Mouse (Mus musculus) forebrain, embryonic 11.5 days (tissue): Measurements from ENCODE around the gene Cdcp2. TPM values are rescaled to one million over a fixed set of nuclear protein-coding genes. Genes with fewer than 3 reads are reported as not detected.

Experiments used
- ATAC-seq: fragments of 200-750 bp; cut with Nextera tagmentation; replicated peaks from 2 replicates; pipeline ENCODE4 v1.8.0; 2017; ENCODE audit warnings: moderate TSS enrichment; ENCODE audit not compliant: low FRiP score
- DNase-seq: peaks from one replicate; pipeline ENCODE4 v3.0.0-alpha.2; 2017; ENCODE audit warnings: low spot score
- H3K27ac ChIP-seq: fragments of 300-500 bp; sonication (generic); 2 replicates; pipeline ENCODE4 v1.5.1; 2014; ENCODE audit warnings: low read depth, low read length
- H3K27me3 ChIP-seq: fragments of 300-500 bp; sonication (generic); 2 replicates; pipeline ENCODE4 v1.6.1; 2014; ENCODE audit warnings: mild to moderate bottlenecking, low read length, mixed read lengths; ENCODE audit not compliant: control insufficient read depth, insufficient read depth
- H3K36me3 ChIP-seq: fragments of 300-500 bp; sonication (generic); 2 replicates; pipeline ENCODE4 v1.6.1; 2014; ENCODE audit warnings: mild to moderate bottlenecking, low read length, moderate library complexity, mixed read lengths; ENCODE audit not compliant: control insufficient read depth, insufficient read depth
- H3K4me1 ChIP-seq: fragments of 300-500 bp; sonication (generic); replicated peaks from 2 replicates; pipeline ENCODE4 v1.6.1; 2014; ENCODE audit warnings: low read length, mixed read lengths; ENCODE audit not compliant: control insufficient read depth, insufficient read depth
- H3K4me2 ChIP-seq: fragments of 300-500 bp; sonication (generic); 2 replicates; pipeline ENCODE4 v1.6.1; 2014; ENCODE audit warnings: low read depth, mild to moderate bottlenecking, low read length, moderate library complexity, mixed read lengths; ENCODE audit not compliant: severe bottlenecking
- H3K4me3 ChIP-seq: fragments of 300-500 bp; sonication (generic); 2 replicates; pipeline ENCODE4 v1.5.1; 2014; ENCODE audit warnings: low read depth, low read length
- H3K9ac ChIP-seq: fragments of 300-500 bp; sonication (generic); 2 replicates; pipeline ENCODE4 v1.6.1; 2014; ENCODE audit warnings: low read length
- H3K9me3 ChIP-seq: fragments of 300-500 bp; sonication (generic); 2 replicates; pipeline ENCODE4 v1.6.1; 2016; ENCODE audit warnings: low read length, mixed read lengths; ENCODE audit not compliant: control insufficient read depth
- WGBS: fragments of 180-500 bp; shearing (Covaris S2); extraction: QIAGEN DNeasy Blood & Tissue Kit; methylation state at CpG from one replicate; pipeline ENCODE4 v1.1.7; 2014; 5-methylcytosine and 5-hydroxymethylcytosine counted together
- polyA plus RNA-seq: library from polyadenylated mRNA; unstranded; fragments of >200 nt; fragmentation: Nextera tagmentation; extraction: Ambion mirVana; gene quantifications from 2 replicates; pipeline ENCODE4 v1.2.1, GENCODE M21; 2014

The Cdcp2 gene
- polyA plus RNA-seq, 1 experiment from 2014 or later, result 0.17 TPM

DNA sequence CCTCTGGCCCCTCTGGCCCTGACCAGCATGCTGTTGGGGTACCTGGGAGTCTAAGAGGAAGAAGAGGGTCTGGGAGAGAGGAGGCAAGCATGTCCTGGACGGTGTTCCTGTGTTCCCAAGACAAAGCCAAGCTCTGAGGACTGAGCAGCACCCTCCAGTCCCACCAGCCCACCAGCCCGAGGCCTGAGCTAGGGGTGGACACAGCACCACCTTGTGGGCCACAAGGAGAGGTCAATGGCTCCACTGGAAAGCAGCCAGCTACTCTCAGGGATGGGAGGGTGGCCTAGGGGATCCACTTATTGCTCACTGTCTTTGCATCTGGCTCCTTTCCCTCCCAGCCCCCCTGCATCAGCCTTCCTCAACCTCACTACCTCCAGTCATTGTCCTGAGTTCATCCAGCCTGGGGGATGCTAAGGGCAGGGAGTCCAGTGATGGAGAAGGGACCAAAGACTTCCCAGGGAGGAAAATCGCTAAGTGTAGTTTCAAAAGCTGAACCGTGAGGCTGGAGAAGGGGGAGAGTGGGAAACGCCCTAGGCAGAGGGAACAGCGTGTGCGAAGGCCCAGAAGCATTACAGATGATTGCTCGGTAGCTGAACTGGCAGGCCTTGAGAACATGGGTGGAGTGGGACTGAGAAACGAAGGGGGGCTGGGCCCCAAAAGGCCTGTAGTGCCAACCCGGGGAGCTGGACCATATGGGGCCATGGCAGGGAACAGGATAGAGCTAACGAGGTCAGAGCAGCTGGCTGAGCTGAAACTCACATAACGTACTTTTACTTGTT lies 24.7 kb downstream of the Cdcp2 start:
- 46% methylated on average over 12 of the region's 12 CpGs for WGBS
- Histone ChIP-seq H3K4me1 (peaks cover 2% of the 10 kb centered on the region; the same call in 1 of the 2 replicates), H3K27ac (no peak overlapping the region), H3K4me2 (no peak overlapping the region), H3K9ac (no peak overlapping the region), H3K27me3 (no peaks in the 10 kb centered on the region), H3K4me3 (no peak overlapping the region), H3K9me3 (no peaks in the 10 kb centered on the region), H3K36me3 (no peaks in the 10 kb centered on the region)
- peak; percentile 81 for DNase-seq
- ATAC-seq, result peak; percentile 82

DNA sequence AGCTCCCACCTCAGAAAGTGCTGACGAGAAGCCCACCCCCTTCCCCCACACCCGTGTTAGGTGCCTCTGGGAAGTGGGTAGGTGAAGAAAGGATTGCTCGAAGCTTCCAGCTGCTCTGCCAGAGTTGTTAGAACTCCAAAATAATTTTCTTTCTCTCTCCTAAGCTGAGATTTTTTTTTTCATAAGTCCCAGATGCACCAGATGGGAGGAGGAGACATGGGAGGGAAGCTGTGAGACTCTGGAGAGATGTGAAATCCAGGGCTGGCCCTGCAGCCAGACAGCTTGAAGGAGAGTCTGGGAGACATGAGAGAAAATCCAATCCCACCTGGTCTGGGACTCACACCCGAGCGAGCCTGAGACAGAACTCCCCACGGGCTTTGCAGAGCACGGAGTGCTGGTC lies 27.7 kb downstream of the Cdcp2 start:
- WGBS, result 74% methylated on average over 7 of the region's 7 CpGs
- DNase-seq, result no peak
- no peak for ATAC-seq
- H3K4me1 ChIP-seq, result peaks cover 11% of the 10 kb centered on the region; the same call in 1 of the 2 replicates
- no peak overlapping the region for H3K4me2 ChIP-seq
- no peak overlapping the region for H3K27ac ChIP-seq
- H3K27me3 ChIP-seq, result no peaks in the 10 kb centered on the region
- no peak overlapping the region for H3K4me3 ChIP-seq
- H3K36me3 ChIP-seq, result no peaks in the 10 kb centered on the region
- H3K9ac ChIP-seq, result no peak overlapping the region
- H3K9me3 ChIP-seq, result no peaks in the 10 kb centered on the region

DNA sequence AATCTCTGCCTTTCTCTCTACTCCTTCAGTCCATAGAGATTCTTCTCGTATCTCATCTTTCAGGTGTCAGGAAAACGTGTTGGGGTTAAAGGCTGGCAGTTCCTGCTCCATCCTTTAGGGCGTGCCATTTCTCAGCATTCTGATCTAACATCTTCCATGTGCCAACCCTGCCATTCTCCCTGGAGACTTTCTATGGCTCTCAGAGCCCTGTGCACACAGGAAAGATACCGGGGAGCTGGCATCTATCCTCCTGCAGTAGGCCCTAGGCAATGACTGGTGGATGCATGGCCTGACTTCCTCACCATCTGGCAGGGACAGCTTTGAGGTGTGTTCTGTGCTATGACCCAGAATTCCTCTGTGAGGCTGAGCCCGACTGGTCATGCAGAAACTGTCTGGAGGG lies 28.4 kb downstream of the Cdcp2 start:
- Histone ChIP-seq H3K4me1 (peaks cover 11% of the 10 kb centered on the region; the same call in 1 of the 2 replicates), H3K9ac (no peak overlapping the region), H3K9me3 (no peaks in the 10 kb centered on the region), H3K4me2 (no peak overlapping the region), H3K4me3 (no peak overlapping the region), H3K27ac (no peak overlapping the region), H3K36me3 (no peaks in the 10 kb centered on the region), H3K27me3 (no peaks in the 10 kb centered on the region)
- DNase-seq, result no peak
- ATAC-seq, result no peak
- WGBS, result 66% methylated on average over 5 of the region's 5 CpGs

DNA sequence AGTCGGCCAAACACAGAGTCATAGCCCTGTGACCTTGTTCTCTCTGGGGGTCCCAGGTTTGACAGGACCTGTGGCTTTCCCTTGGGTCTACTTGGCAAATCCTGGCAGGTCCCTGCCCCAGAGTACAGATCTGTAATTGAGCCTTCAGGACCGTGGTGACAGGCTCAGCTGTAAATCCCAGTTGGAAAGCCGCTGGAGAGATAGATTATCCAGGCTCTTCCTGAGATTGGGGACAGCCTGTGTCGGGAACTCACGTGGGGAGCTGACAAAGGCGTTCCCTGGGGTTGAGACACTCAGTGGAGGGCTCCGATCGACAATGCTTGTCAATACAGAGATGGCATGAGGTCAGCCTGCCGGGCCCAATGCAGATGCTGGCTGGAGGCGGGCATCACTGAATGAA lies 29.7 kb downstream of the Cdcp2 start:
- Histone ChIP-seq H3K9ac (no peak overlapping the region), H3K36me3 (no peaks in the 10 kb centered on the region), H3K9me3 (no peaks in the 10 kb centered on the region), H3K4me2 (no peak overlapping the region), H3K4me1 (peaks cover 14% of the 10 kb centered on the region), H3K27me3 (no peaks in the 10 kb centered on the region), H3K4me3 (no peak overlapping the region), H3K27ac (0 out of 2 replicates have a peak overlapping the region, but pooled peaks have one; percentile 39)
- WGBS, result 56% methylated on average over 10 of the region's 10 CpGs
- ATAC-seq (no peak), DNase-seq (no peak)

DNA sequence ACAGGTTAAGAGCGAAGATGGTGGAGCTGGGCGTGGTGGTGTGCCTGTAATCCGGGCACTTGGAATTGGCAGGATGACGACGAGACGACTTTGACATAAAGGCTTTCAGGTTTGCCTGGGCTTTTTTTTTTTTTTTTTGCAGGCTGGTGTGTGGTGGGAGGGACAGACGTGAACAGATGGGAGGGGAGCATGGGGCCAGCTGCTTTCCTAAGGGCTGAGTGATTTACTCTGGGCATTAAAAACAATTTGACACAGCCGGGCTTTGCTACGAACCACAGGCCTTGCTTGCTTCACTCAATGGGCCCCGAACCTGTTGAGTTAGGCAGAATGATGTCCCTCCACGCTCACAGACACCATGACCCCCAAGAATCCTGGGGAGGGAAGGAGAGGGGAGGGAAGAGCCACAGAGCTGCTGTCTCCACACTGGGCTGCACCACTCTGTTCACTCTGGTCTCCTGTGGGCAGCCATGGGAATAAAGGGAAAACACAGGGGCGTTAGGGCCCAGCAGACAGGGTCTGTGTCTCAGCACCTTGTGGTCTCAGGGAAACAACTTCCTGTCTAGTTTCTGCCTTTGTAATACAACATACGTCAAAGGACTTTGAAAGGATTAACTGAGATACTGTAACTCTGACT lies 30.3 kb downstream of the Cdcp2 start:
- no peak overlapping the region; the same call in 1 of the 2 replicates for H3K9ac ChIP-seq
- no peaks in the 10 kb centered on the region for H3K36me3 ChIP-seq
- no peaks in the 10 kb centered on the region for H3K27me3 ChIP-seq
- H3K27ac ChIP-seq, result peak overlapping the region; percentile 60; the same call in 1 of the 2 replicates
- no peaks in the 10 kb centered on the region for H3K9me3 ChIP-seq
- H3K4me1 ChIP-seq, result peaks cover 14% of the 10 kb centered on the region
- WGBS, result 50% methylated on average over 13 of the region's 13 CpGs
- H3K4me3 ChIP-seq, result no peak overlapping the region
- no peak overlapping the region for H3K4me2 ChIP-seq
- no peak for DNase-seq
- peak; percentile 16; the same call in 1 of the 2 replicates for ATAC-seq

DNA sequence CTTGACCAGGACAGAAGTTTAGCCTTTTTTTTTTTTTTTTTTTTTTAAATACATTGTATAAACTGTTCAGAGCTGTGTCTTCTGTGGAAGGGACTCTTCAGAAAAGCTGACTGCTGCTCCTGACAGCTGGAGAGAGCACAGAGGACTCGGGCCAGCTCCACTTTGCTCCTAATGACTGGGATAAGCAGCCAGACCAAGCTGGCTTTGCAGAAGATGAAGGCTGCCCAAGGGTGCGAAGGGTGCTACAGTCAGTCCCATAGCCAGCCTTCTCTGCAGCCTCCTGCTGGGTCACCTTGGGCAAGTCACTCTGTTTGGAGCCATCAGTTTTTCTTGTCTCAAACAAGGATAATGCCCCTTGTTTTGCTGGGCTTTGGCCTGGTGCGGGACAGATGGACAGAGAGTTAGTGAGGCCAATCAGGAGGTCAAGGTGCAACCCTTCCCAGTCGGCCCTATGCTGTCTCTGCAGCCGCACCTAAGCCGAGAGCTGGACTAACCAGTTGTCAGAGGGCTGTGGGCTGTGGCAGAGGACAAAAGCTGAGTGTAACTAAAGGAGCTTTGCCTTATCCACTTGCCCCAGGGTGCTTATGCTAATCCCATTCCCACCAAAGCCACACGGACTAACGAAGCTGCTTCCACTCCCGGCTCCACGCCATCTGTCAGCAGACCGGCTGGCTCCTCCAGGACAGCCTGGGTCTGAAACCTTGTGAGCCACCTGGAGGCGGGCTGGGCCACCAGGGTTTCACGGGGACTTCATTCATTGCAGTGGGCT lies 31.4 kb downstream of the Cdcp2 start:
- Histone ChIP-seq H3K4me2 (no peak overlapping the region), H3K4me1 (peaks cover 14% of the 10 kb centered on the region), H3K9ac (peak overlapping the region; percentile 0), H3K36me3 (no peaks in the 10 kb centered on the region), H3K27ac (peak overlapping the region; percentile 68; the same call in 1 of the 2 replicates), H3K4me3 (no peak overlapping the region), H3K27me3 (no peaks in the 10 kb centered on the region), H3K9me3 (no peaks in the 10 kb centered on the region)
- WGBS, result 14% methylated on average over 13 of the region's 13 CpGs
- DNase-seq (peak; percentile 70), ATAC-seq (peak; percentile 76)

DNA sequence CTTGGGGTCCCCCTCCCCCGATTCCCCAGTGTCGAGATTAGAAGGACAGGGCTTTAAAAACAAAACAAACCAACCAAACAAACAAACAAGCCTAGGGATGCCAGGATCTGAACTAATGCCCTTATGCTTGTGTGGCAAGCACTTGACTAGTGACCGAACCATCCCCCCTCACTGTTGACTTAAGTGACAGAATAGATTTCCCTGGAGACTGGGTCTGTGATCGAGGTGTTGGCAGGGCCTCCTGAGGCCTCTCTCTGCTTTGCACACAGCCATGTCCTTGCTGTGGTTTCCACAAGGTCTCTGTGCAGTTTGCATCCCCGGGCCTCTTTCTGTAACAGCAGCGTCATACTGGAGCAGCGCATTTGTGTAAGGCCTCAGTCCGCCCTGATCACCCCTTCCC lies 32.7 kb downstream of the Cdcp2 start:
- no peaks in the 10 kb centered on the region for H3K36me3 ChIP-seq
- no peak overlapping the region for H3K4me2 ChIP-seq
- H3K4me3 ChIP-seq, result no peak overlapping the region
- ATAC-seq (no peak), DNase-seq (no peak)
- H3K27me3 ChIP-seq, result no peaks in the 10 kb centered on the region
- H3K9me3 ChIP-seq, result no peaks in the 10 kb centered on the region
- 80% methylated on average over 8 of the region's 8 CpGs for WGBS
- no peak overlapping the region for H3K9ac ChIP-seq
- peaks cover 14% of the 10 kb centered on the region for H3K4me1 ChIP-seq
- H3K27ac ChIP-seq, result no peak overlapping the region

DNA sequence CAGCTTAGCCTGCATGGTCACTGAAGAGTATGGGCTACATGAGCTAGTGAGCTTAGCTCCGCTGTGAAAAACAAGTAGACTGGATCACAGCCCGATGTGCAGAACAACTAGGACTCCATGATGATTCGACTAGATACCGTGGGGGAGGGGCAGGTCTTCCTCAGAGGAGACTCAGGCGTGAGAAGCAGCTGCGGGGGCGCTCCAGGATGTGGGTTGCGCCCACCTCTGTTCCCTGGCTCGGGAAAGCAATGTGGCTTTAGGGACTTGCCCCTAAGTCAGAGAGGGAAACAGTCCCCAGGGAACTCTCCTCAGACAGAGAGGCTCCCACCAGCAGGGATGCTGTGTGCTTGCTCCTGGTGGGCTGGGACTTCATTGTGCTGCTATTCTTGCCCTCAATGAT lies 33.8 kb downstream of the Cdcp2 start:
- Histone ChIP-seq H3K4me1 (peaks cover 14% of the 10 kb centered on the region), H3K36me3 (no peaks in the 10 kb centered on the region), H3K9ac (no peak overlapping the region), H3K9me3 (no peaks in the 10 kb centered on the region), H3K27ac (no peak overlapping the region), H3K27me3 (no peaks in the 10 kb centered on the region), H3K4me3 (no peak overlapping the region), H3K4me2 (no peak overlapping the region)
- DNase-seq (no peak), ATAC-seq (no peak)
- 17% methylated on average over 9 of the region's 9 CpGs for WGBS
